Mouse (Mus musculus) megakaryocyte, embryonic 14.5 days (primary cell): ENCODE measurements around the gene Tmem260.
"Not testable (repeated sequence)": the region's sequence is repeated elsewhere in the genome, so short reads cannot be mapped to it uniquely, and the experiment has no call there.

Experiments
- FLI1 ChIP-seq: IDR thresholded peaks from 2 replicates; pipeline ENCODE4 v1.6.1; 2012; ENCODE audit warnings: low read length, inconsistent platforms, mixed read lengths
- GATA1 ChIP-seq: IDR thresholded peaks from 3 replicates; pipeline ENCODE4 v1.6.1; 2012; ENCODE audit warnings: mixed read lengths, low read length, inconsistent platforms, borderline replicate concordance

DNA sequence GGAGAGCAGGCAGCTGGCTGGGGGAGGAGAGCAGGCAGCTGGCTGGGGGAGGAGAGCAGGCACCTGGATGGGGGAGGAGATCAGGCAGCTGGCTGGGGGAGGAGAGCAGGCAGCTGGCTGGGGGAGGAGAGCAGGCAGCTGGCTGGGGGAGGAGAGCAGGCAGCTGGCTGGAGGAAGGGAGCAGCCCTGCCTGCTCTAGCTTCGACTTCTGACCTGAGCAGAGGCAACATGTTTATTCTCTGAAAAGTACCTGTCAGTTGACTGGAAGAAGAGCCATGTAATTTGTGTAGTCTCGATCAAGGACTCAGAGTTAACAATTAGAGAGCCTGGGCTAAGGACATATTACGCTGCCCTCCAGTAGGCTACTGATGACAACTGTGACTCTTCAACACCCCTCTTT is 29.9 kb downstream of the Tmem260 start:
- TF ChIP-seq GATA1, FLI1: not testable (repeated sequence)
